ENCODE assay signal across 8 mouse cellular contexts in the genomic region with DNA sequence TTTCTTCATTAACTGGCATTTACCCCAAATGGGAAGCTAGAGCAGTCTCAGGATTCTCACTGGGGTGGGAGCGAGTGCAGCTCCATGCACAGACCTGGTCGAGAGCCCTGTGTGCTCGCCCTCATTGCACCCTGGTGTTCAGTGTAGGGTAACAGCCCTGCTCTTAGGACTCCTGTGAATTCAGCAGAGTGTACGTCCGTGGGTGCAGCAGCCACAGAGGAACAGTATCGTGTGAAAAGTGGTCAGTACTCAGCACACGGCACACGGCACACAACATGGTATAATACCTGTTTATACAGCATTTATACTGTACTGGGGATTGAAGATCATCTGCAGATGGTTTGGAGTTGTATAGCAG.
"Had no signal": no experiment of that assay in that cellular context is flagged by ENCODE, and none has a peak within 500 bp of the region (broad histone marks: within the 10 kb centered on the region; RNA-seq: fewer than 3 reads in every experiment).

No protein-coding gene starts in this region.

- DNase-seq: layer of hippocampus, postnatal 36 days; lung, adult 18-20 months; thymus, adult 18-20 months; thymus, postnatal 36 days had no signal

- H3K27me3 ChIP-seq: kidney, embryonic 15.5 days had no signal

- H3K9me3 ChIP-seq: kidney, embryonic 15.5 days had no signal

- H3K4me3 ChIP-seq: kidney, embryonic 15.5 days; left cerebral cortex, adult 2 months had no signal

- H3K27ac ChIP-seq: kidney, embryonic 15.5 days; left cerebral cortex, adult 2 months; liver, embryonic 14.5 days; macrophage had no signal

- H3K9ac ChIP-seq: kidney, embryonic 15.5 days; liver, embryonic 14.5 days had no signal

- H3K4me1 ChIP-seq: kidney, embryonic 15.5 days had no signal

- H3K4me2 ChIP-seq: kidney, embryonic 15.5 days had no signal
